Mouse (Mus musculus) liver, adult 2 months (tissue): ENCODE measurements around the gene Drg2.

Source experiments
- CTCF ChIP-seq: fragments of 200-500 bp; IDR thresholded peaks from 2 replicates; pipeline ENCODE4 v1.5.1; 2011; ENCODE audit warnings: low read depth, low read length, control low read depth
- POLR2A ChIP-seq: fragments of 200-500 bp; IDR thresholded peaks from 2 replicates; pipeline ENCODE4 v1.6.1; 2011; ENCODE audit warnings: low read length, control low read depth; ENCODE audit not compliant: insufficient read depth; ENCODE audit errors: extremely low read depth

GRCm38 (mm10) chr11:60423006-60423405 lies 31.4 kb upstream of the Drg2 start:
- no peak for TF ChIP-seq CTCF
- TF ChIP-seq POLR2A = no peak
